Mouse (Mus musculus) heart, embryonic 11.5 days (tissue): Measurements from ENCODE around the gene Ccdc13. TPM values are rescaled to one million over a fixed set of nuclear protein-coding genes. Genes with fewer than 3 reads are reported as not detected.

Source experiments
- ATAC-seq: fragments of 200-750 bp; cut with Nextera tagmentation; replicated peaks from 2 replicates; pipeline ENCODE4 v1.8.0; 2017; ENCODE audit warnings: moderate library complexity; ENCODE audit not compliant: insufficient number of reproducible peaks, low FRiP score, low TSS enrichment
- H3K27ac ChIP-seq: fragments of 300-500 bp; sonication (generic); 2 replicates; pipeline ENCODE4 v1.5.1; 2014; ENCODE audit warnings: mild to moderate bottlenecking, low read depth, low read length
- H3K27me3 ChIP-seq: fragments of 300-500 bp; sonication (generic); 2 replicates; pipeline ENCODE4 v1.6.1; 2014; ENCODE audit warnings: mild to moderate bottlenecking, low read length, mixed read lengths; ENCODE audit not compliant: control insufficient read depth, insufficient read depth
- H3K36me3 ChIP-seq: fragments of 300-500 bp; sonication (generic); 2 replicates; pipeline ENCODE4 v1.6.1; 2014; ENCODE audit warnings: mild to moderate bottlenecking, low read length, moderate library complexity, mixed read lengths; ENCODE audit not compliant: control insufficient read depth, insufficient read depth
- H3K4me1 ChIP-seq: fragments of 300-500 bp; sonication (generic); 2 replicates; pipeline ENCODE4 v1.6.1; 2014; ENCODE audit warnings: low read length; ENCODE audit not compliant: control insufficient read depth, insufficient read depth
- H3K4me2 ChIP-seq: fragments of 300-500 bp; sonication (generic); 2 replicates; pipeline ENCODE4 v1.6.1; 2014; ENCODE audit warnings: mild to moderate bottlenecking, moderate library complexity
- H3K4me3 ChIP-seq: fragments of 300-500 bp; sonication (generic); 2 replicates; pipeline ENCODE4 v1.5.1; 2014; ENCODE audit warnings: low read depth, low read length
- H3K9ac ChIP-seq: fragments of 300-500 bp; sonication (generic); 2 replicates; pipeline ENCODE4 v1.6.1; 2014; ENCODE audit warnings: mild to moderate bottlenecking, low read depth, low read length, moderate library complexity
- H3K9me3 ChIP-seq: fragments of 300-500 bp; sonication (generic); replicated peaks from 2 replicates; pipeline ENCODE4 v1.6.1; 2016; ENCODE audit warnings: low read length; ENCODE audit not compliant: control insufficient read depth
- WGBS: fragments of 180-500 bp; shearing (Covaris S2); extraction: QIAGEN DNeasy Blood & Tissue Kit; methylation state at CpG from one replicate; pipeline ENCODE4 v1.1.7; 2014; ENCODE audit not compliant: insufficient replicate concordance; 5-methylcytosine and 5-hydroxymethylcytosine counted together
- polyA plus RNA-seq: library from polyadenylated mRNA; unstranded; fragments of >200 nt; fragmentation: Nextera tagmentation; extraction: Ambion mirVana; gene quantifications from 2 replicates; pipeline ENCODE4 v1.2.1, GENCODE M21; 2014

Ccdc13 gene
- polyA plus RNA-seq, 1 experiment from 2014 or later: 0.23 TPM

GRCm38 (mm10) chr9:121857474-121858152, 18.4 kb upstream of the Ccdc13 start:
- peak overlapping the region; percentile 86 for H3K4me2 ChIP-seq
- H3K36me3 ChIP-seq: no peaks in the 10 kb centered on the region; the same call in 1 of the 2 replicates
- under 1% methylated on average over 68 of the region's 70 CpGs for WGBS
- peak overlapping the region; percentile 99 for H3K27ac ChIP-seq
- H3K4me3 ChIP-seq: peak overlapping the region; percentile 96
- peak; percentile 99 for ATAC-seq
- H3K4me1 ChIP-seq: 0 out of 2 replicates have a peak, but pooled peaks cover 4% of the 10 kb centered on the region
- H3K9me3 ChIP-seq: no peaks in the 10 kb centered on the region
- H3K9ac ChIP-seq: peak overlapping the region; percentile 96
- no peaks in the 10 kb centered on the region for H3K27me3 ChIP-seq

DNA sequence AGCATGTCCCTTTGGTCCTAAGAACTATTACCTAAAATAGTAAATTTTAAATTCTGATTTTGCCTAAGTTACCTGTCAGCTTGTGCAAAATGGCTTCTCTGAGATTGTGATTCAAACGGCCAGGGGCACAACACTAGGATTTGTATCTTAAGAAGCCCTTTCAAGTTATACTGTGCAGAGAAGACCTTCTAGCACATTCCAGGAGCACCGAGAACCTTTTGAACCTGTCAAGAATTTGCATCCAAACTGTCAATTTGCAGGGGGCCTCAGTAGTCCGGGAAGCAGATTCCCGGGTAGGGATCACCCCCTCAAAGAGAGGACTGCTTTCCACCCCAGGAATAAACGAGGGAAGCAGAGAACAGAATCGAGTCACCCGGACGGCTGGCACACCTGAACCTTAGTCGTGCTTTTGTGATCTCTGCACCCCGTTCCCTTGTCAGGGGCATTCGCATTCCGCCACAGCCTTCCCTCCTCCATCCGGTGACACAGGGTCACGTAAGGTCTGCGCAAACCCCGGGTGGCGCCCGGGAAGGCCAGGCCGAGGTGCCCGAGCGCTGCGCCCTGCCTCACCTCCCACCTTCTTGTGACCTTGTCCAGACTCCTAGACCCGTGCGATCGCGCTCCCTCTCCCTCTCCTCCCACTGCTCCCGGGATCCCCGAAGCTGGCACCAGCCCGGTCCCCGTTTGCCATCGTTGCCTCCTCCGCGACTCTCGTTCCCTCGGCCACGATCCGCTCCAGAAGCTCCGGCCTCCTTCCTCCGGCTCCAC, 17.6 kb upstream of the Ccdc13 start:
- Histone ChIP-seq H3K4me1 (0 out of 2 replicates have a peak, but pooled peaks cover 4% of the 10 kb centered on the region), H3K9ac (peak overlapping the region; percentile 96), H3K4me2 (peak overlapping the region; percentile 86), H3K4me3 (peak overlapping the region; percentile 96), H3K36me3 (no peaks in the 10 kb centered on the region; the same call in 1 of the 2 replicates), H3K9me3 (no peaks in the 10 kb centered on the region), H3K27me3 (no peaks in the 10 kb centered on the region), H3K27ac (peak overlapping the region; percentile 99)
- ATAC-seq: peak; percentile 40; the same call in 1 of the 2 replicates
- 3% methylated on average over 39 of the region's 39 CpGs for WGBS

DNA sequence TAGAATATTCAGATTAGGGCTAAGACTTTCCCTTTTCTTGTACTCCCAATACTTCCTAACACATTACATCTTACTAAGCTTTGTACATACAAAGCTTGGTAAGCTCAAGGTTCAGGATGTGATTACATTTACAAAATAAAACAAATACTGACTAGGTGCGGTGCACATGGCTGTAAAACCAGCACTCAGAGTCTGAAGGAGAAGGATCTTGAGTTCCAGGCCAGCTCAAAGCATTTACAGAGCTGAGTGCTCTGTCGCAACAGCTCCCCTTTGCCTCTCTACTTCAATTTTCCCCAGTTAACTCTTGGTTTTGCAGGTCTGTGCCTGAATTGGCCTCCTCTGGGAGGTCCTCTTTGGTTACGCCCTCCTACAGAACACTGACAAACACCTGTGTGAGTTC, 15.0 kb upstream of the Ccdc13 start:
- Histone ChIP-seq H3K4me2 (no peak overlapping the region), H3K27me3 (no peaks in the 10 kb centered on the region), H3K36me3 (peaks cover 2% of the 10 kb centered on the region; the same call in 1 of the 2 replicates), H3K4me3 (no peak overlapping the region), H3K9me3 (no peaks in the 10 kb centered on the region), H3K27ac (no peak overlapping the region), H3K4me1 (0 out of 2 replicates have a peak, but pooled peaks cover 4% of the 10 kb centered on the region), H3K9ac (no peak overlapping the region)
- WGBS: 87% methylated on average over 3 of the region's 3 CpGs
- no peak for ATAC-seq

- H3K27ac ChIP-seq: no peak overlapping the region
- WGBS: 69% methylated on average over 5 of the region's 5 CpGs
- H3K9me3 ChIP-seq: no peaks in the 10 kb centered on the region
- no peaks in the 10 kb centered on the region for H3K4me1 ChIP-seq
- 0 out of 2 replicates have a peak, but pooled peaks cover 2% of the 10 kb centered on the region for H3K36me3 ChIP-seq
- no peak overlapping the region for H3K4me3 ChIP-seq
- H3K4me2 ChIP-seq: no peak overlapping the region
- H3K27me3 ChIP-seq: no peaks in the 10 kb centered on the region
- ATAC-seq: no peak
- no peak overlapping the region for H3K9ac ChIP-seq
Measured at GRCm38 (mm10) chr9:121847842-121848241, 8.6 kb upstream of the Ccdc13 start.

DNA sequence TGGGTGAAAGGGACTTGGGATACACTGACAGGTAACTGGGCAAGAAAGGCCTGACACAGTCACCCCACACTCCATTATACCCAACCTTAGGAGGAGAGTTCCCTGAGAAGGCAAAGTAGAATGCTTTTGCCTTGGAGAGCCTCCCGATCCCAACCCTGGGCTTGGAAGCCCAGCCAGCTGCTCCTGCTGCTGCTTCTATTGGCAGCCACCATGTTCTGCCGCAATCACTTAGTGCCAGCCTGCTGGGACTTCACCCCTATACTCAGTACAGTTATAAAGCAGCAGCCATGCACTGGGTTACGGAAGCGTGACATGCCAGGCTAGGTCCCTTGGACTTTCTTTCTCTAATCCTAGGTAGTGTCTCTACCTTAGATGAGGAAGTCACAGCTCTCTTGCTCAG, 7.9 kb upstream of the Ccdc13 start:
- Histone ChIP-seq H3K9ac (no peak overlapping the region), H3K36me3 (0 out of 2 replicates have a peak, but pooled peaks cover 2% of the 10 kb centered on the region), H3K27ac (no peak overlapping the region), H3K4me2 (no peak overlapping the region), H3K4me3 (no peak overlapping the region), H3K27me3 (no peaks in the 10 kb centered on the region), H3K9me3 (no peaks in the 10 kb centered on the region), H3K4me1 (no peaks in the 10 kb centered on the region)
- no peak for ATAC-seq
- WGBS: 95% methylated on average over 4 of the region's 4 CpGs

GRCm38 (mm10) chr9:121846526-121847118, 7.4 kb upstream of the Ccdc13 start:
- no peak overlapping the region for H3K4me2 ChIP-seq
- no peaks in the 10 kb centered on the region for H3K4me1 ChIP-seq
- 48% methylated on average over 10 of the region's 10 CpGs for WGBS
- H3K36me3 ChIP-seq: 0 out of 2 replicates have a peak, but pooled peaks cover 2% of the 10 kb centered on the region
- no peak for ATAC-seq
- no peak overlapping the region for H3K27ac ChIP-seq
- H3K9ac ChIP-seq: no peak overlapping the region
- no peak overlapping the region for H3K4me3 ChIP-seq
- H3K27me3 ChIP-seq: no peaks in the 10 kb centered on the region
- no peaks in the 10 kb centered on the region for H3K9me3 ChIP-seq

DNA sequence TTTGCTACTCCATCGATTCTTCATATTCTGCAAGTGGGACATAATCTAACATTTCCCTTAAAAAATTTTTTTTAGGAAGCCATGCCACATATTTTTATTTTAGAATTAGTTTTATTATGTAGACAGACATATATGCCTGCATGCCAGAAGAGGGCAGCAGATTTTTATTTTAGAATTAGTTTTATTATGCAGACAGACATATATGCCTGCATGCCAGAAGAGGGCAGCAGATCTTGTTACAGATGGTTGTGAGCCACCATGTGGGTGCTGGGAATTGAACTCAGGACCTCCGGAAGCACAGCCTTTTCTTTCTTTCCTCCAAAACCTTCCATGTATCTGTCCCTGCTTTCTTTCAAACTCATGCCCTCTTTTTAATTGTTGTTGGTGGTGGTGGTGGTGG, 3.7 kb upstream of the Ccdc13 start:
- Histone ChIP-seq H3K4me1 (peaks cover 3% of the 10 kb centered on the region; the same call in 1 of the 2 replicates), H3K27me3 (no peaks in the 10 kb centered on the region), H3K4me3 (no peak overlapping the region), H3K36me3 (no peaks in the 10 kb centered on the region), H3K27ac (no peak overlapping the region), H3K4me2 (no peak overlapping the region), H3K9me3 (no peaks in the 10 kb centered on the region), H3K9ac (no peak overlapping the region)
- ATAC-seq: no peak
- 94% methylated on average over 2 of the region's 2 CpGs for WGBS

DNA sequence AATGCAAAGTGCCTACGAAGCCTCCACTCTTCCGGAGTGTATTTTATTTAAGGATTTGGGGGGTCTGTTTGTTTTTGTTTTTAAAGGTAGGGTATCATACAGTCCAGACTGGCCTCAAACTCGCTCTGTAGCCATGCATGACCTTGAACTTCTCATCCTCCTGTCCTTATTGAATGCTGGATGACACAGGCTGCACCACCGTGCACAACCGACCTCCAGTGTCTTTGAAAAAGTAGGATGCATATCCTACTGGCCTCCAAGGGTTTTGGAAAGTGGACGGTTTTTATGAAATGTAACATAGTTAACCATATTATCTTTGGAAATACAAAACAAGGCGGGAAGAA, 333 bp upstream of the Ccdc13 start:
- Histone ChIP-seq H3K36me3 (no peaks in the 10 kb centered on the region), H3K27ac (no peak overlapping the region), H3K4me1 (peaks cover 3% of the 10 kb centered on the region; the same call in 1 of the 2 replicates), H3K9me3 (0 out of 2 replicates have a peak, but pooled peaks cover 2% of the 10 kb centered on the region), H3K4me3 (peak overlapping the region; percentile 44), H3K4me2 (peak overlapping the region; percentile 74), H3K27me3 (no peaks in the 10 kb centered on the region), H3K9ac (peak overlapping the region; percentile 39)
- 40% methylated on average over 7 of the region's 7 CpGs for WGBS
- ATAC-seq: no peak
